Mouse (Mus musculus): ENCODE data around the gene Adamtsl1.
A peak's percentile ranks its signal among the peaks of the same experiment; 100 is the strongest.

The Adamtsl1 gene

DNA sequence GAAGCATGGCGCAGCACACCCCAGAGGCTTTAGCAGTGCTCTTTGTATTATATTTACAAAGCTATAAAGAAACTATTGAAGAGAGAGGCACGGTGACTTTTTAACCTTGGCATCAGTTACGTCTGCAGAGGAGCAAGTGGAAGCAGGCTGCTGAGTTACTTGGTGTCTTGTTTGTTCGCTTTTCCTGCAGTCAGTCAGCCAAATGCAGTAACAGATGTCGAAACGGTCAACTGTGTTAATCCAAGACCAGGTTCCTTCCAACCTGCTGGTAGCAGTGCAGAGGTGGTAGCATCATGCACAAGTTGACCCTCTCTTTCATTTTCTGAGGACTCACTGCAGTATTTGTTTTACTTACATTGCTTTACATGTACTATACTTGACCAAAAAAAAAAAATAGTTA lies 908.6 kb downstream of the Adamtsl1 start:
- DNase-seq, result no peak

DNA sequence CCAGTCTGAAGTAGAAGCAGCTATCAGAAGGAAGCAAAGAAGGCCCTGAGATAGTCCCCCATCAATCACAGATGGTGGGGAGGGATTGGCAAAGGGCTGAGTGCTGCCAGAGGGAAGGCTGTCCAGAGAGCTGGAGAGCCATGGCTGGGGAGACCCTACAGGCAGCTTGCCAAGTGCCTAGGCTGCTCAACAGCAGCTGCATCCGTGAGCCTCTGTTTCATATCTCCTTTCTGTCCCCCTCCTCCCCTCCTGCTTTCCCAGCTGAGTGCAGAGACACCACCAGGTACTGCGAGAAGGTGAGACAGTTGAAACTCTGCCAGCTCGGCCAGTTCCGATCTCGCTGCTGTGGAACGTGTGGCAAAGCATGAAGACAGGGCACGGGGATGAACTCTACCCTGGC lies 911.6 kb downstream of the Adamtsl1 start:
- no peak for DNase-seq

DNA sequence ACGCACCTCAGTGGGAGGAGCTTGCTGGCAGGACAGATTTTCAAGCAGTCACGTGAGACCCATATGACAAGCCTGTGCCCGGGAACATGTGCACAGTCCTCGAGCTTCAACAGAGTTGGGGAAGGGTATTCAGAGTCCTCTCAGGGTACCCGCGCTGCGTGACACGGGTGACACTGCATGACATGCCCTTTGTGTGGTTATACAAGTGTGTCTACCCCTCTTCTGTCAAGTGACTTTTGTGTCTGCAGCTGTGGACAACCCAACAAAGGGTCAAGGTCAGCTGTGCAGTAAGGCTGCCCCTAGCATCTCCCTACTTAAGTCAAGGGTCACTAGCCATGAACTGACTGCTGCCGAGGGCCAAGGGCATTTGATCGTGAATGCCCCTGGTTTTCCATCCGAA lies 912.6 kb downstream of the Adamtsl1 start:
- no peak for DNase-seq

DNA sequence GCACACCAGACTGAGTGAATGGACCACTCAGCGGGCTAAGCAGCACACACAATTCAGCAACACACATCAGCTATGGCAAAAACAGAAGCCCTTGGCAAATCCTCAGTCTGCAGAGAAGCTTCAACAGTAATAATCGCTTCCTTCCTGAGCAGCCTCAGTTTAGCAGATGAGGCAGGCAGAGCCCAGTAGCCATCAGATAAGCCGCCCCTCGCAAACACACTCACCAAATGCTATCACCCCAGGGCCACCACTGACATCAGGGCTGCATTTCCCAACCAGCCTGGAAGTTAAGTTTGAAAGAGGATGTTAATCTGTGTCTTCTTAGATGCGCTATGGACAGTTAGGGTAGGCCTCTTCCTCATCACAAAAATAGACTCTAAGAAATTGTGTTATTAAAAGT lies 913.3 kb downstream of the Adamtsl1 start:
- no peak for DNase-seq

DNA sequence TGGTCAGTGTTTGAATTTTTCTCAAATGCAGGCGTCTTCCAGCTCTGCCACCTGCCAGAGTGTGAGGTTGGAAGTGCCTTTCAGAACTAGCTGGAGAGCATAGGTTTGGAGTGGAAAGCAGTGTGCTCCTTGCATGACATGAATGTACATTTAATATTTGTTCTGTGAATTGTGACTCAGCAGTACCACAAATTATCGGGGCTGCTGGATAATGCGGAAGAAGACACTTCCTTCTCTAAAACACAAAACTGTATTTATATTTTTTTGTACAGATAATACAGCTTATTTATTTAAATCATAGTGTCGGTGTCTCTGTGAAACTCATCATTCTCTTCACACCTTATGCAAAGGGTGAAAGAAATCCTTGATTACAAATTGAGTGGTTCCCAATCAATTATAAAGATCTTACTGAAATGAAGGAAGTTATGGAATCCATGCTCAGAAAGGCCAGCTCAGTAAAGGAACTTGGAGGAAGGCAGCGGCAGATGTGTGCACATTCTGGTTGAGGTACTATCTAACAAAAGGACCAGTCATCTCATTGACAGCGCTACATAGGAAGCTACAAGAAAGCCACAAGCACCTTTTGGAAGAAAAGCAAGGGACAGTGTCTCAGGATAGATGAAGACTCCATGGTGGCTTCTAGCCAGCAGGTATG lies 914.2 kb downstream of the Adamtsl1 start:
- DNase-seq, result no peak

DNA sequence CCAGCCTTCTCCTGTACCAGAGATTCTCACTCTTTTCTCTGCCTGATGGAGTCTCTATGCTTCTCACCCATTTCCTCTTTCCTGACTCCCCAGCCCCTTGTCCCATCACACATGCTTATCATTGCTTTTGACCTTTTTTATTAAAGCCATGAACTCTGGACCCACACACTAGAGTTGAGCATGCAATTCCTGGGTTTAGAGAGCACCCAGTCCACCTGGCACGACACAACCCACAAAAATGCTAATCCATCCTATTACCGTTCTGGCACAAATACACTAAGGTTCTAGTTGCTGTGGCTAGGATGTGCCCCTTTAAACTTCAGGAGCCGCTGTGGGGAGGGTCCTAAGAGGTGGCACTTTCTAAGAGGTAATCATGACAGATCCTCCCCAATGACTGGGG lies 921.7 kb downstream of the Adamtsl1 start:
- DNase-seq, result no peak

DNA sequence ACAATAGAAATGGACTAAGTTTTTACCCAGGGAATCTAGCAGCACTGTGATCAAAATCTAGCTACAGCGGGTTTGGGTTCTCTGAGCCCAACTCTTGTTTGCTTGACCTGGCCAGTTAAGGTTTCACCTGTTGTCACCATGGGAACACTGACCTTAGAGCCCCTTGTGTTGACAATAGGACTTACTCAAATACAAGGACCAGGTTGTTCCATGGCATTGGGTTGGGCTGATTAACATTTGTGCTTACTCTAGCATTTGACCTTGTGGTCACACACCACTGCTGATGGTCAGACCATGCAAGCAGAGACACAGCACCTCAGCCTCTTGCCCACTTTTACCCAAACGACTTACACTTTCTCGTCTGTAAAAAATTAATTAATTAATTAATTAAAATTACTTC lies 922.4 kb downstream of the Adamtsl1 start:
- peak; percentile 19 for DNase-seq

DNA sequence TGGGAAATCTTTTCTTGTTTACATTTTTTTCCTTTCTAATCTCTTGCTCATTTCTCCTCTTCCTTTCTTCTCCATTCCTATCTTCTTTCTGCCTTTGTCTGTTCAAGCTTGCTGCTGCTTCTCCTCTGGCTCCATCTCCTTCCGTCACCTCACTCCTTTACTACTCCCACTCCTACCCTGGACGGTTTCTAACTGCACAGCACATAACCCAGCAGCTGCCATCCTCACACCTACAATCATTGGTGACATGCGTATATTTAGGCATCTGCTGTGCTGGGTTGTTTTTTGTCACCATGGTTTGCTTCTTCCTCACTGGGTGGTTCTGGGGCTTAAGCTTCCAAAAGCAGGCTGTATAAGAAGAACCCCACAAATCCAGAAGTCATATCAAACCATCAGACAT lies 936.5 kb downstream of the Adamtsl1 start:
- no peak for DNase-seq

DNA sequence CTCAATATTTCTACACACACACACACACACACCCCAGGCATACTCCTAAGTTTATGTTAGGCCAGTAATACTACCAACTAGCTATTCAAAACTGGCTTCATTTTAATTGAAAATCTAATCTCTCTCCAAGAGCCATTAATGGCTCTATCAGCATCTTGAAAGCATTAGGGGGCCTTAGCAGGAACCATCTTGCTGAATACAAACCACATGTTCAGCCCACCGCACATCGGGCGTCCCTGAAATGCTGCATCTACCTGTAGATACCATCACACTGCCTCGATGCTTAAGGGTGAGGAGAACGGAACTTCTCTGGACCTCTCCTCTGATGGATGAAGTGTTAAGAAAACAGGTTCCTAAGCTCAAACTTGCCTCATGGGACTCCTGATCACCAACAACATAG lies 950.8 kb downstream of the Adamtsl1 start:
- no peak for DNase-seq
